Mouse (Mus musculus) neutrophil, adult 65 days (primary cell): ENCODE measurements around the gene Ptpn11. TPM values are rescaled to one million over a fixed set of nuclear protein-coding genes. Genes with fewer than 3 reads are reported as not detected.

Experiments used
- total RNA-seq: library from RNA; stranded (reverse); gene quantifications from 2 replicates; pipeline ENCODE4 v1.2.4, GENCODE M21; 2023

Ptpn11 gene
- total RNA-seq: 29.8 and 35.2 TPM in 2 replicates

DNA sequence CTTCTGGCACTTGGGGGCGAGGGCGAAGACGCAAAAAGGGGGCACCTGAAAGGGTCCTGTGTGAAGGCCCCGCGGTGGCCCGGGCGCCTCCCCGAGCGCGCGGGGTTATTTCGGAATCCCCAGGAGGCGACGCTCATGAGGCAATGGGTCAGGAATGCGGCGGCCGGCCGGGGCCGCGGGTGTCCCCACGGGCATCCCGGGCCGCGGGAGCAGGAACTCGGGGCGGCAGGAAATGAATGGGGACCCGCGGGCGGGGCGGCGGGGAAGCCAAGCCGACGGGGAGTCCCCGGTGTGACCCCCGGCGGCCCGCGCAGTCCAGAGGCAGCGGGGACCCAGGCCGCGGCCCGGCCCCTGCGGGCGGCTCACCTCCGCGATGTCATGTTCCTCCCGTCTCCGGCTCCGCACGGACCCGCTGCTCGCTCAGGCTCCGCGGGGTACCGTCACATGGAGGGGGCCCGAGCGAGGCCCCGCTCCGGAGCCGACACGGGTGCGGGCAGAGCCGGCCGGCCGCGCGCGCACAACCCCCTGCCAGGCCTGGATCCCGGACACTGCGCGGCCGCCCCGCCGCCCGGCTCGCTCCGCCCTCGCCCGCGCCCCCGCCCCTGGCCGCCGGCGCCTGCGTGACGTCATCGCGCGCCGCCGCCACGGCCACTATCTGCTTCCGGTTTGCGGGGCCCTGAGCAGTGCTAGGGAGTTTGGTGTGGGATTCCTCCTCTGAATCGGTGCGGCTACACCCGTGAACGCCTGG lies at the start of gene Ptpn11:
TSS of gene Ptpn11 (minus strand) at position 562 of the 748 bp plus-strand sequence.

DNA sequence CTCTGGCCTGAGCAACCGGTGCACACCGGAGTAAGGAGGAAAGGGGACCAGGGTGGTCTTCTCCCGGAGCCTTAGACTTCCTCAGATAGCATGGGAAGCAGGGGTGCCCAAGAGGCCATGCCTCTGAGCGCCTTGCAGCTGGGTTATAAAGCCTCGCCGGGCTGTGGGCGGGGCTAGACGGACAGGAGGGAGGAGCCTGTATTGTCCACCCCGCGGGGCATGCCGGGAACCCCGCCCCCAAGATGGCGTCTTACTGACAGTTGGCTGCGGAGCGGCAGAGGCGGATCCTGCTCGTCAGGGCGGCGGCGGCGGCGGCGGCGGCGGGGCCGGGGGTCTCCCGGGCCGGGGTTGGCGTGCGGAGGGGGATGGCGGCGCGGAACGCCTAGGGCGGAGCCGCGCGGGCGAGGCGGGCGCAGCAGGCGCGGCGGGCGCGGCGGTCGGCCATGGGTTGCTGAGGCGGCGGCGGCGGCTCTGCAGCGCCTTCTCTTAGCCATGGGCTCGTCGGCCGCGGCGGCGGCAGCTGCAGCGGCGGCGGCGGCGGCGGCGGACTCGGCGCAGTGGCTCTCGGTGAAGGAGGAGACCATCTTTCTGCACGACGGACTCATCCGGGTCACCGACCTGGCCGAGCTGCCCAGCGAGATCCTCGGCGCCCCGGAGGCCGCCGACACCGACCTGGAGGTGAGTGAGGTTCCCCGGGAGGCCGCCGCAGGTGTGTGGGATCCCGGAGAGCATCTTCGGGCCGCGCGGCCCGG lies 29.0 kb upstream of the Ptpn11 start, which contains the start of gene Hectd4:
TSS of gene Hectd4 (plus strand) at position 240 of the 752 bp plus-strand sequence.

DNA sequence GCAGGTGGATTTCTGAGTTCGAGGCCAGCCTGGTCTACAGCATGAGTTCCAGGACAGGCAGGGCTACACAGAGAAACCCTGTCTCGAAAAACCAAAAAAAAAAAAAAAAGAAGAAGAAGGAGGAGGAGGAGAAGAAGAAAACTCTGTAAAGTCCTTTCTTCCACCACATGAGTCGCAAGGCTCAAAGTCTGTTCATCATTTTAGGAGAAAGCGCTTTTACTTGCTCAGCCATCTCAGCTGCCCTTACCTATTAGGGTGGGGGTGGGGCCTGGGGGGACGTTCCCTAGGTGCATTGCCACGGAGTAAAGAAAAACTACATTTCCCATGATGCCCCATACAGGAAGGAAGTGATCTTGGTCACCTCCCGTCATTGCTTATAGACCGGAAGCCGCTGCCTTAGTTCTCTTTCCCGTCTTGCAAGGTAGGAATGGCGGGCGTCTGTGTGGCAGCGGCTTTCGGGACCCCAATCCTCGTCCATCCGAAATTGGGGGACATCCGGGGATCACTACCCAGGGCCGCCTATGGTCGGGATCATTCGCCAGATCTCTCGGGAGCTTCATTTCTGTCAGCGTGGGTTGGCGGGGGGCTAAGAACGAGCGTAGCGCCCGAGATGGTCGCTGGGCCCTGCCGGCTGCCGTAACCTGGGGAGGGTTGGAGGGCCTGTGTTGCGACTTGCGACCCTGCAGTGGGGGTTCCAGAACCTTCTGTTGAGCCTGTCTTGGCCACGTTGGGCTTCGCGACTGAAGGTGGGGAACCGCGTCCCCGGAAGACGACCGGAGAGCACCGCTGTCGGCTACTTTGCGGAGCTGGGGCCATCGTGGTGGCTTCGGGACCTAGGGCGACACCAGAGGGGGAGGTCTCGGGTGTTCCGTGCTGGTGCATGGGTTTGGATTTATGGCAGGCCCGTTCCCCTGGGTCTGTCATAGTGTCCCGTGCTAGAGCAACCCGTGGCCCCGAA lies 13.2 kb upstream of the Ptpn11 start, which contains the start of gene Rpl6:
TSS of gene Rpl6 (plus strand) at position 350 of the 958 bp plus-strand sequence.

Other genes with a start within 250 kb of the Ptpn11 start
- gene Rph3a, start 181.3 kb downstream of the Ptpn11 start, total RNA-seq: 0.35 and 0.41 TPM in 2 replicates
- 498 and 520 TPM in 2 replicates for gene Rpl6, start 13.1 kb upstream of the Ptpn11 start, total RNA-seq
- gene Hectd4, start 28.8 kb upstream of the Ptpn11 start, total RNA-seq: 29.5 and 33.1 TPM in 2 replicates
- 130 and 180 TPM in 2 replicates for gene Trafd1, start 194.2 kb upstream of the Ptpn11 start, total RNA-seq
- gene Naa25, start 206.5 kb upstream of the Ptpn11 start, total RNA-seq: 7.6 and 11.6 TPM in 2 replicates